Mouse (Mus musculus): ENCODE measurements around the gene Raver2. TPM values are rescaled to one million over a fixed set of nuclear protein-coding genes. Genes with fewer than 3 reads are reported as not detected.
A peak's percentile ranks its signal among the peaks of the same experiment; 100 is the strongest.

Raver2 gene
- polyA plus RNA-seq, 1 experiment from 2014 or later = 3.2 TPM

DNA sequence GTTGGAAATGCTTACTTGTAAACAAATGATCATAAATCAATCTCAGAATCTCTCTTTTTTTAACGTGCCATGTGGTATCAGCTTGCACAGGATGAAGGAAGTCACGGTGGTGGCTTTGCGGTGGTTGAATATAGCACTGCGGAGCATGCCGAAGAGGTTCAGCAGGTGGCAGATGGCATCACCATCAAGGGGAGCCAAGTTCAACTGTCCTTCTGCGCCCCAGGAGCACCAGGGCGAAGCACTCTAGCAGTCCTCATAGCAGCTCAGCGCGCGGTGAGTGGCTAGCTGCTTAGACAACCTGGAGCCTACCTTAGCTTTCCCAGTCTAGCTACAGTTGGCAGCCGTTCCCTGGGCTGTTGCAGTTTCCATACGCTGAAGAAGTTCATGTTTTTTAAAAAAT, 38.3 kb downstream of the Raver2 start:
- no peaks in the 10 kb centered on the region for H3K27me3 ChIP-seq
- 85% methylated on average over 12 of the region's 12 CpGs for WGBS
- ATAC-seq (replicated peaks; ENCODE audit: insufficient number of reproducible peaks, insufficient read depth, low FRiP score, low read depth) = no peak
- no peak overlapping the region for H3K9ac ChIP-seq
- no peak overlapping the region for H3K4me2 ChIP-seq
- H3K36me3 ChIP-seq = peaks cover 14% of the 10 kb centered on the region
- peaks cover 9% of the 10 kb centered on the region; the same call in 1 of the 2 replicates for H3K9me3 ChIP-seq (replicated peaks)
- no peaks in the 10 kb centered on the region for H3K4me1 ChIP-seq (replicated peaks)
- H3K27ac ChIP-seq = no peak overlapping the region
- H3K4me3 ChIP-seq = no peak overlapping the region

- Histone ChIP-seq H3K27ac (no peak overlapping the region), H3K36me3 (no peaks in the 10 kb centered on the region), H3K9me3 (replicated peaks) (no peaks in the 10 kb centered on the region), H3K4me3 (no peak overlapping the region), H3K9ac (no peak overlapping the region), H3K4me2 (no peak overlapping the region), H3K27me3 (no peaks in the 10 kb centered on the region), H3K4me1 (replicated peaks) (peaks cover 7% of the 10 kb centered on the region; the same call in 1 of the 2 replicates)
- 86% methylated on average over 7 of the region's 7 CpGs for WGBS
- ATAC-seq (replicated peaks; ENCODE audit: insufficient number of reproducible peaks, insufficient read depth, low FRiP score, low read depth) = no peak
These were observed 52.2 kb downstream of the Raver2 start for GRCm38 (mm10) chr4:101121002-101121401.

DNA sequence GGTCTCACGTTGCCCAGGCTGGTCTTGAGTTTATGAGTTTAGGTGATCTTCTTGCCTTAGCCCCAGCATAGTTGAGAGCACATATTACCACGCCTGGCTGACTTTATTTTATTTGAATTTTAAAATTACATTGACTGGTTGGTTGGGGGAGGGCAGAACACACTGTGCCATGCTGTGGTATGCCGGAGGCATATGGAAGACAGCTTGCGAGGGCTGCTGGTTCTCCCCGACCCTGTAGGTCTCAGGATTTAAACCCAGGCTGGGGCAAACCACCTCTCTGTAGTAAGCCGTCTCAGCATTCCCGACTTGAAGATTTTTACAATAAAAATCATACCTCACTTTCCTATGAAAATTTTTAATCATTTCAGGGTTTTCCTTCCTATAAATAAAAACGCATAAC, 66.2 kb downstream of the Raver2 start:
- Histone ChIP-seq H3K27me3 (no peaks in the 10 kb centered on the region), H3K9me3 (replicated peaks) (no peaks in the 10 kb centered on the region), H3K4me3 (no peak overlapping the region), H3K9ac (no peak overlapping the region), H3K4me2 (no peak overlapping the region), H3K36me3 (0 out of 2 replicates have a peak, but pooled peaks cover 3% of the 10 kb centered on the region), H3K4me1 (replicated peaks) (no peaks in the 10 kb centered on the region), H3K27ac (no peak overlapping the region)
- no peak for ATAC-seq (replicated peaks; ENCODE audit: insufficient number of reproducible peaks, insufficient read depth, low FRiP score, low read depth)
- 90% methylated on average over 8 of the region's 8 CpGs for WGBS

DNA sequence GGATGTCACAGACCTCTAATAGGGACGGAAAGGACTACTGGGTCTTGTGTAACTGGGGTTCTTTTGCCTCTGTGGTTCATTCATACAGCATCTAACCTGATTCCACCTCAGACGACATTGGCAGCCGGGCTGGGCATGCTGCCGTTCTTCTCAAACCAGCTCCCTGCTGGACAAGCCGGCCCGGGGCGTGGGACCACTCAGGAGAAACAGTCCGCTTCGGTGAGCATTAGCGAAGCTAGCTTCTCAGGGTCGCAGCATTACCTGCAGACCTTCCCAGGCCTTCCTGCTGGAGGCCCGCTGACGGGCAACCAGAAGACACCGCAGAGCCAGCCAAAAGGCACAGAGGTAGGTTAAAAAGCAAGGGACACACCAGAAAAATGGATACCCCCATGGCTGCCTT, 67.1 kb downstream of the Raver2 start:
- H3K36me3 ChIP-seq = no peaks in the 10 kb centered on the region
- WGBS = 89% methylated on average over 14 of the region's 14 CpGs
- no peaks in the 10 kb centered on the region for H3K4me1 ChIP-seq (replicated peaks)
- ATAC-seq (replicated peaks; ENCODE audit: insufficient number of reproducible peaks, insufficient read depth, low FRiP score, low read depth) = no peak
- H3K9ac ChIP-seq = no peak overlapping the region
- H3K27ac ChIP-seq = no peak overlapping the region
- H3K27me3 ChIP-seq = no peaks in the 10 kb centered on the region
- H3K4me3 ChIP-seq = no peak overlapping the region
- H3K9me3 ChIP-seq (replicated peaks) = no peaks in the 10 kb centered on the region
- no peak overlapping the region for H3K4me2 ChIP-seq

- H3K36me3 ChIP-seq = no peaks in the 10 kb centered on the region
- no peak overlapping the region for H3K4me3 ChIP-seq
- no peaks in the 10 kb centered on the region for H3K27me3 ChIP-seq
- H3K4me2 ChIP-seq = no peak overlapping the region
- no peaks in the 10 kb centered on the region for H3K4me1 ChIP-seq (replicated peaks)
- ATAC-seq (replicated peaks; ENCODE audit: insufficient number of reproducible peaks, insufficient read depth, low FRiP score, low read depth) = no peak
- no peaks in the 10 kb centered on the region for H3K9me3 ChIP-seq (replicated peaks)
- 86% methylated on average over 11 of the region's 11 CpGs for WGBS
- no peak overlapping the region for H3K27ac ChIP-seq
- H3K9ac ChIP-seq = no peak overlapping the region
These were observed 69.2 kb downstream of the Raver2 start for GRCm38 (mm10) chr4:101137975-101138374.

GRCm38 (mm10) chr4:101141768-101142167, 73.0 kb downstream of the Raver2 start:
- no peak for ATAC-seq (replicated peaks; ENCODE audit: insufficient number of reproducible peaks, insufficient read depth, low FRiP score, low read depth)
- WGBS = 65% methylated on average over 5 of the region's 5 CpGs
- no peaks in the 10 kb centered on the region for H3K9me3 ChIP-seq (replicated peaks)
- H3K27ac ChIP-seq = no peak overlapping the region
- H3K4me3 ChIP-seq = no peak overlapping the region
- no peak overlapping the region for H3K9ac ChIP-seq
- H3K36me3 ChIP-seq = no peaks in the 10 kb centered on the region
- no peak overlapping the region for H3K4me2 ChIP-seq
- no peaks in the 10 kb centered on the region for H3K27me3 ChIP-seq
- H3K4me1 ChIP-seq (replicated peaks) = peaks cover 2% of the 10 kb centered on the region; the same call in 1 of the 2 replicates

GRCm38 (mm10) chr4:101143901-101144300, 75.1 kb downstream of the Raver2 start:
- Histone ChIP-seq H3K27me3 (no peaks in the 10 kb centered on the region), H3K9me3 (replicated peaks) (no peaks in the 10 kb centered on the region), H3K36me3 (0 out of 2 replicates have a peak, but pooled peaks cover 5% of the 10 kb centered on the region), H3K4me2 (no peak overlapping the region), H3K4me1 (replicated peaks) (peaks cover 2% of the 10 kb centered on the region; the same call in 1 of the 2 replicates), H3K9ac (no peak overlapping the region), H3K27ac (no peak overlapping the region), H3K4me3 (no peak overlapping the region)
- ATAC-seq (replicated peaks; ENCODE audit: insufficient number of reproducible peaks, insufficient read depth, low FRiP score, low read depth) = no peak
- 61% methylated on average over 4 of the region's 4 CpGs for WGBS

GRCm38 (mm10) chr4:101144361-101144760, 75.6 kb downstream of the Raver2 start:
- no peak for ATAC-seq (replicated peaks; ENCODE audit: insufficient number of reproducible peaks, insufficient read depth, low FRiP score, low read depth)
- no peak overlapping the region for H3K9ac ChIP-seq

DNA sequence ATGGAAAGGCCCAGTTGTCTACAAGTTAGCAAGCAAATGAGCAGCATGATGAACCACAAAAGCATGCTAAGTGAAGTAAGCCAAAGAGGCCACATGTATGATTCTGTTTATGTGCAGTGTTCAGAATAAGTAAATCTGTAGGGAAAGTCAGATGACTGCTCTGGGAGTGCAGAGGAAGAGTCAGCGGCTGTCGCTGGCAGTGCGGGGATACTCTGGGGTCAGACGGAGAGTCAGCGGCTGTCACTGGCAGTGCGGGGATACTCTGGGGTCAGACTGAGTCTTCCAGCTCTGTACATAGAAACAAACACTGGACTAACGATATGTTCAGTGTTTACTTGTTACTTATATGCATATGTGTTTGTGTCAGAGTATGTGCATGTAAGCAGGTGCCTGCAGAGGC, 76.0 kb downstream of the Raver2 start:
- Histone ChIP-seq H3K36me3 (0 out of 2 replicates have a peak, but pooled peaks cover 5% of the 10 kb centered on the region), H3K27me3 (no peaks in the 10 kb centered on the region), H3K9me3 (replicated peaks) (no peaks in the 10 kb centered on the region), H3K4me3 (no peak overlapping the region), H3K27ac (no peak overlapping the region), H3K4me2 (no peak overlapping the region), H3K9ac (no peak overlapping the region), H3K4me1 (replicated peaks) (peaks cover 2% of the 10 kb centered on the region; the same call in 1 of the 2 replicates)
- no peak for ATAC-seq (replicated peaks; ENCODE audit: insufficient number of reproducible peaks, insufficient read depth, low FRiP score, low read depth)
- 74% methylated on average over 7 of the region's 7 CpGs for WGBS

More at GRCm38 (mm10) chr4:101144361-101144760, 75.6 kb downstream of the Raver2 start:
- Histone ChIP-seq H3K4me2 (no peak overlapping the region), H3K36me3 (0 out of 2 replicates have a peak, but pooled peaks cover 5% of the 10 kb centered on the region), H3K27ac (no peak overlapping the region), H3K9me3 (replicated peaks) (no peaks in the 10 kb centered on the region), H3K4me1 (replicated peaks) (peaks cover 2% of the 10 kb centered on the region; the same call in 1 of the 2 replicates), H3K4me3 (no peak overlapping the region), H3K27me3 (no peaks in the 10 kb centered on the region)
- WGBS = 77% methylated on average over 4 of the region's 4 CpGs

GRCm38 (mm10) chr4:101146047-101146745, 77.4 kb downstream of the Raver2 start:
- no peak for ATAC-seq (replicated peaks; ENCODE audit: insufficient number of reproducible peaks, insufficient read depth, low FRiP score, low read depth)
- Histone ChIP-seq H3K4me2 (0 out of 2 replicates have a peak overlapping the region, but pooled peaks have one; percentile 26), H3K27ac (no peak overlapping the region), H3K9ac (no peak overlapping the region), H3K4me3 (no peak overlapping the region), H3K36me3 (peaks cover 16% of the 10 kb centered on the region), H3K4me1 (replicated peaks) (peaks cover 2% of the 10 kb centered on the region; the same call in 1 of the 2 replicates), H3K9me3 (replicated peaks) (no peaks in the 10 kb centered on the region), H3K27me3 (no peaks in the 10 kb centered on the region)
- WGBS = 34% methylated on average over 9 of the region's 9 CpGs

DNA sequence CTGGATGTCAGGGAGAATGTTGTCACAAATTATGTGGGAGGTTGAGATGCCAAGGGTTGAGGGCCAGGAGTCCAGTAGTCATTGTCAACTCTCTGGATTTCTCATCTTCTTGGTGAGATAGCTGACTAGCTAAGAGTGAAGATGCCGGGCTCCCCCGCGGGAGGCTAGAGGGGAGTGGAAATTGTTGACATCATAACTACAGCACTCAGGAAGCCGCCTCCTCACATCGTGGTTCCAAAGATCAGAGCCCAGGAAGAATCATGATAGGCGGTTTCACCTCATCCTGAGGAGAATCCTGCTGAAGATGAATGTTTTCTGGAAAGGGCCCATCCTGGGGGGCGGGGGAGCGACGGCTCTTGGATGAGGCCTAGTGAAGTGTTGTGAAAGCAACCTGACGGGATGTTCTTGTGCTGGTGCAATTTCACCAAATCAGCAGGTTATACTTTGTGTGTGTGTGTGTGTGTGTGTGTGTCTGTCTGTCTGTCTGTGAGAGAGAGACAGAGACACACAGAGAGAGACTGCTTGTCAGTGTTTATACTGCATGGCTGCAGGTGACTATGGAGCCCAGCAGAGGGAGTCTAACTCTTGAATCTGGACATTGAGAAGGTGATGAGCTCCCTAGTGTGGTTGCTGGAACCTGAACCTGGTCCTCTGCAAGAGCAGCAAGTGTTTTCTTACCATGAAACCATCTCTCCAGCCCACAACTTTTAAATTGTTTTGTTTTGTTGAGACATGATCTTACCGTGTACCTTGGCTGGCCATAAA, 78.3 kb downstream of the Raver2 start:
- Histone ChIP-seq H3K36me3 (peaks cover 23% of the 10 kb centered on the region), H3K9me3 (replicated peaks) (no peaks in the 10 kb centered on the region), H3K4me3 (no peak overlapping the region), H3K4me2 (no peak overlapping the region), H3K4me1 (replicated peaks) (peaks cover 2% of the 10 kb centered on the region; the same call in 1 of the 2 replicates), H3K9ac (no peak overlapping the region), H3K27ac (no peak overlapping the region), H3K27me3 (no peaks in the 10 kb centered on the region)
- 74% methylated on average over 11 of the region's 11 CpGs for whole genome bisulfite sequencing
- ATAC-seq (replicated peaks; ENCODE audit: insufficient number of reproducible peaks, insufficient read depth, low FRiP score, low read depth) = no peak
